Mouse (Mus musculus) heart, embryonic 15.5 days (tissue): ENCODE data around the gene Foxo6. TPM values are rescaled to one million over a fixed set of nuclear protein-coding genes. Genes with fewer than 3 reads are reported as not detected.
A peak's percentile ranks its signal among the peaks of the same experiment; 100 is the strongest.

Experiments
- ATAC-seq: fragments of 200-750 bp; cut with Nextera tagmentation; replicated peaks from 2 replicates; pipeline ENCODE4 v1.8.0; 2017; ENCODE audit warnings: low read depth, moderate TSS enrichment; ENCODE audit not compliant: insufficient number of reproducible peaks, insufficient read depth, low FRiP score
- H3K27ac ChIP-seq: fragments of 300-500 bp; sonication (generic); 2 replicates; pipeline ENCODE4 v1.5.1; 2015; ENCODE audit warnings: mild to moderate bottlenecking, inconsistent platforms
- H3K27me3 ChIP-seq: fragments of 300-500 bp; sonication (generic); 2 replicates; pipeline ENCODE4 v1.6.1; 2015; ENCODE audit warnings: inconsistent platforms
- H3K36me3 ChIP-seq: fragments of 300-500 bp; sonication (generic); 2 replicates; pipeline ENCODE4 v1.6.1; 2015; ENCODE audit warnings: mild to moderate bottlenecking, inconsistent platforms
- H3K4me1 ChIP-seq: fragments of 300-500 bp; sonication (generic); replicated peaks from 2 replicates; pipeline ENCODE4 v1.6.1; 2015; ENCODE audit warnings: inconsistent platforms
- H3K4me2 ChIP-seq: fragments of 300-500 bp; sonication (generic); 2 replicates; pipeline ENCODE4 v1.6.1; 2015; ENCODE audit warnings: inconsistent platforms, mild to moderate bottlenecking, moderate library complexity
- H3K4me3 ChIP-seq: fragments of 300-500 bp; sonication (generic); 2 replicates; pipeline ENCODE4 v1.5.1; 2015; ENCODE audit warnings: mild to moderate bottlenecking, inconsistent platforms
- H3K9ac ChIP-seq: fragments of 300-500 bp; sonication (generic); 2 replicates; pipeline ENCODE4 v1.6.1; 2015; ENCODE audit warnings: mild to moderate bottlenecking, inconsistent platforms
- H3K9me3 ChIP-seq: fragments of 300-500 bp; sonication (generic); replicated peaks from 2 replicates; pipeline ENCODE4 v1.6.1; 2016; ENCODE audit warnings: inconsistent platforms
- WGBS: fragments of 180-500 bp; shearing (Covaris S2); methylation state at CpG from one replicate; pipeline ENCODE4 v1.1.7; 2015; ENCODE audit warnings: mixed read lengths; 5-methylcytosine and 5-hydroxymethylcytosine counted together
- polyA plus RNA-seq: library from polyadenylated mRNA; unstranded; fragments of >200 nt; fragmentation: Nextera tagmentation; extraction: Ambion mirVana; gene quantifications from 2 replicates; pipeline ENCODE4 v1.2.1, GENCODE M21; 2015

The Foxo6 gene
- 0.05 and 0.18 TPM in 2 replicates for polyA plus RNA-seq

GRCm38 (mm10) chr4:120287290-120288111 is at the start of gene Foxo6:
Gene Foxo6, minus strand, starts transcription at chr4:120287349.
- H3K4me2 ChIP-seq, result peak within 1 kb of the TSS; percentile 91
- peak within 1 kb of the TSS; percentile 68 for H3K4me3 ChIP-seq
- no peaks in the 10 kb centered on the region for H3K9me3 ChIP-seq
- under 1% methylated on average over 86 of the region's 99 CpGs for WGBS
- H3K4me1 ChIP-seq, result peaks cover 38% of the 10 kb centered on the region
- peak; percentile 85 for ATAC-seq
- peaks cover 62% of the 10 kb centered on the region for H3K27me3 ChIP-seq
- H3K27ac ChIP-seq, result peak within 1 kb of the TSS; percentile 32; the same call in 1 of the 2 replicates
- H3K36me3 ChIP-seq, result no peaks in the 10 kb centered on the region
- peak within 1 kb of the TSS; percentile 67 for H3K9ac ChIP-seq

- Histone ChIP-seq H3K9ac (no peak overlapping the region), H3K27me3 (peaks cover 16% of the 10 kb centered on the region; the same call in 1 of the 2 replicates), H3K9me3 (no peaks in the 10 kb centered on the region), H3K36me3 (no peaks in the 10 kb centered on the region), H3K4me3 (no peak overlapping the region), H3K27ac (no peak overlapping the region), H3K4me1 (peaks cover 1% of the 10 kb centered on the region; the same call in 1 of the 2 replicates), H3K4me2 (no peak overlapping the region)
- ATAC-seq, result no peak
- 87% methylated on average over 4 of the region's 4 CpGs for WGBS
These were observed 47.2 kb upstream of the Foxo6 start for GRCm38 (mm10) chr4:120334316-120334715.

GRCm38 (mm10) chr4:120332934-120333421 is 45.8 kb upstream of the Foxo6 start:
- Histone ChIP-seq H3K27me3 (peaks cover 16% of the 10 kb centered on the region; the same call in 1 of the 2 replicates), H3K36me3 (no peaks in the 10 kb centered on the region), H3K4me3 (no peak overlapping the region), H3K27ac (no peak overlapping the region), H3K4me1 (no peaks in the 10 kb centered on the region), H3K4me2 (no peak overlapping the region), H3K9ac (no peak overlapping the region), H3K9me3 (no peaks in the 10 kb centered on the region)
- 27% methylated on average over 11 of the region's 11 CpGs for WGBS
- no peak for ATAC-seq

GRCm38 (mm10) chr4:120332405-120332933 is 45.3 kb upstream of the Foxo6 start:
- 38% methylated on average over 7 of the region's 7 CpGs for WGBS
- Histone ChIP-seq H3K9ac (no peak overlapping the region), H3K4me2 (no peak overlapping the region), H3K27ac (no peak overlapping the region), H3K4me3 (no peak overlapping the region), H3K36me3 (no peaks in the 10 kb centered on the region), H3K4me1 (no peaks in the 10 kb centered on the region), H3K27me3 (peaks cover 16% of the 10 kb centered on the region; the same call in 1 of the 2 replicates), H3K9me3 (no peaks in the 10 kb centered on the region)
- no peak for ATAC-seq

- H3K4me1 ChIP-seq, result no peaks in the 10 kb centered on the region
These were observed 44.8 kb upstream of the Foxo6 start for GRCm38 (mm10) chr4:120331992-120332391.

GRCm38 (mm10) chr4:120331541-120331940 is 44.4 kb upstream of the Foxo6 start:
- H3K9me3 ChIP-seq, result no peaks in the 10 kb centered on the region
- no peak overlapping the region for H3K4me2 ChIP-seq
- 85% methylated on average over 2 of the region's 2 CpGs for WGBS
- peaks cover 16% of the 10 kb centered on the region; the same call in 1 of the 2 replicates for H3K27me3 ChIP-seq
- H3K4me3 ChIP-seq, result no peak overlapping the region
- H3K4me1 ChIP-seq, result no peaks in the 10 kb centered on the region
- no peak overlapping the region for H3K27ac ChIP-seq
- no peak for ATAC-seq
- no peaks in the 10 kb centered on the region for H3K36me3 ChIP-seq
- no peak overlapping the region for H3K9ac ChIP-seq

More at GRCm38 (mm10) chr4:120331992-120332391, 44.8 kb upstream of the Foxo6 start:
- Histone ChIP-seq H3K4me3 (no peak overlapping the region), H3K9ac (no peak overlapping the region), H3K4me2 (no peak overlapping the region), H3K9me3 (no peaks in the 10 kb centered on the region), H3K27me3 (peaks cover 16% of the 10 kb centered on the region; the same call in 1 of the 2 replicates), H3K27ac (no peak overlapping the region), H3K36me3 (no peaks in the 10 kb centered on the region)
- ATAC-seq, result no peak
- 83% methylated on average over 7 of the region's 7 CpGs for WGBS

- H3K4me3 ChIP-seq, result no peak overlapping the region
- WGBS, result 65% methylated on average over 4 of the region's 4 CpGs
These were observed 38.6 kb upstream of the Foxo6 start for GRCm38 (mm10) chr4:120325748-120326147.

GRCm38 (mm10) chr4:120325051-120325450 is 37.9 kb upstream of the Foxo6 start:
- Histone ChIP-seq H3K4me3 (no peak overlapping the region), H3K9me3 (no peaks in the 10 kb centered on the region), H3K27me3 (peaks cover 24% of the 10 kb centered on the region), H3K4me1 (no peaks in the 10 kb centered on the region), H3K9ac (no peak overlapping the region), H3K4me2 (no peak overlapping the region), H3K36me3 (no peaks in the 10 kb centered on the region), H3K27ac (no peak overlapping the region)
- ATAC-seq, result no peak
- WGBS, result 75% methylated on average over 6 of the region's 6 CpGs

More at GRCm38 (mm10) chr4:120325748-120326147, 38.6 kb upstream of the Foxo6 start:
- H3K4me1 ChIP-seq, result no peaks in the 10 kb centered on the region
- ATAC-seq, result no peak
- peaks cover 24% of the 10 kb centered on the region for H3K27me3 ChIP-seq
- H3K4me2 ChIP-seq, result no peak overlapping the region
- H3K27ac ChIP-seq, result no peak overlapping the region
- no peaks in the 10 kb centered on the region for H3K36me3 ChIP-seq
- H3K9me3 ChIP-seq, result no peaks in the 10 kb centered on the region
- no peak overlapping the region for H3K9ac ChIP-seq

GRCm38 (mm10) chr4:120323858-120324257 is 36.7 kb upstream of the Foxo6 start:
- Histone ChIP-seq H3K4me3 (no peak overlapping the region), H3K27ac (no peak overlapping the region), H3K9me3 (no peaks in the 10 kb centered on the region), H3K36me3 (no peaks in the 10 kb centered on the region), H3K27me3 (peaks cover 27% of the 10 kb centered on the region), H3K4me1 (no peaks in the 10 kb centered on the region), H3K4me2 (no peak overlapping the region), H3K9ac (no peak overlapping the region)
- WGBS, result 78% methylated on average over 1 of the region's 1 CpGs
- no peak for ATAC-seq

GRCm38 (mm10) chr4:120323198-120323597 is 36.0 kb upstream of the Foxo6 start:
- H3K9ac ChIP-seq, result no peak overlapping the region
- WGBS, result 23% methylated on average over 6 of the region's 6 CpGs
- no peak overlapping the region for H3K27ac ChIP-seq
- H3K36me3 ChIP-seq, result no peaks in the 10 kb centered on the region
- ATAC-seq, result no peak
- no peaks in the 10 kb centered on the region for H3K9me3 ChIP-seq
- no peak overlapping the region for H3K4me2 ChIP-seq
- no peak overlapping the region for H3K4me3 ChIP-seq
- no peaks in the 10 kb centered on the region for H3K4me1 ChIP-seq
- H3K27me3 ChIP-seq, result peaks cover 27% of the 10 kb centered on the region

GRCm38 (mm10) chr4:120317541-120317940 is 30.4 kb upstream of the Foxo6 start:
- Histone ChIP-seq H3K9ac (no peak overlapping the region), H3K9me3 (no peaks in the 10 kb centered on the region), H3K27ac (no peak overlapping the region), H3K27me3 (peaks cover 10% of the 10 kb centered on the region; the same call in 1 of the 2 replicates), H3K4me2 (no peak overlapping the region), H3K4me3 (no peak overlapping the region), H3K36me3 (no peaks in the 10 kb centered on the region), H3K4me1 (no peaks in the 10 kb centered on the region)
- ATAC-seq, result no peak
- WGBS, result 51% methylated on average over 2 of the region's 2 CpGs
